Mouse (Mus musculus) heart, postnatal 0 days (tissue): Measurements from ENCODE around the gene Fcrl5.

Experiments
- CTCF ChIP-seq: IDR thresholded peaks from 2 replicates; pipeline ENCODE4 v1.5.1; 2016; ENCODE audit warnings: antibody characterized with exemption, control low read depth, low read depth
- EP300 ChIP-seq: IDR thresholded peaks from 2 replicates; pipeline ENCODE4 v1.6.1; 2016; ENCODE audit warnings: antibody characterized with exemption, low read depth

GRCm38 (mm10) chr3:87510832-87511231, 75.3 kb downstream of the Fcrl5 start:
- TF ChIP-seq CTCF (no peak), EP300 (no peak)
